Comparison of ENCODE assay signal across 24 mouse cellular contexts in genomic region chr3:88256382-88256781, GRCm38 (mm10). TPM values are rescaled to one million over a fixed set of nuclear protein-coding genes. Genes with fewer than 3 reads are reported as not detected.
DNase-seq lines count a peak whose midpoint lies in the region; ATAC-seq and TF ChIP-seq lines count a peak whose summit lies in the region.
"Had no signal": no experiment of that assay in that cellular context is flagged by ENCODE, and none has a peak within 500 bp of the region (broad histone marks: within the 10 kb centered on the region; RNA-seq: fewer than 3 reads in every experiment).

No protein-coding gene starts in this region.

- H3K27me3 ChIP-seq in stomach, embryonic 16.5 days (ENCODE audit: control insufficient read depth, insufficient read depth, low read length) = peaks cover 13% of the 10 kb centered on the region
- no peaks in the 10 kb centered on the region; the same call in 1 of the 2 replicates for H3K27me3 ChIP-seq in stomach, postnatal 0 days (ENCODE audit: control insufficient read depth, insufficient read depth, low read length)
- peaks cover 31% of the 10 kb centered on the region for H3K27me3 ChIP-seq in neural tube, embryonic 15.5 days (replicated peaks)

- 60% methylated on average over 7 of the region's 7 CpGs for WGBS in stomach, embryonic 16.5 days
- 55% methylated on average over 7 of the region's 7 CpGs for WGBS in stomach, postnatal 0 days
- 83% methylated on average over 7 of the region's 7 CpGs for WGBS in neural tube, embryonic 15.5 days

- no peaks in the 10 kb centered on the region for H3K36me3 ChIP-seq in stomach, embryonic 16.5 days (ENCODE audit: control insufficient read depth, insufficient read depth, low read length)
- H3K36me3 ChIP-seq in stomach, postnatal 0 days (ENCODE audit: control insufficient read depth, insufficient read depth, low read length) = no peaks in the 10 kb centered on the region
- H3K36me3 ChIP-seq in neural tube, embryonic 15.5 days = no peaks in the 10 kb centered on the region
- H3K36me3 ChIP-seq: embryonic facial prominence, embryonic 13.5 days; forebrain, embryonic 12.5 days; G1E; heart, embryonic 12.5 days had no signal

- DNase-seq in adrenal gland, postnatal 14 days = peak; percentile 2
- DNase-seq in adrenal gland, postnatal 10 days = no peak
- DNase-seq in kidney, adult 9 months = peak; percentile 19
- DNase-seq in kidney, postnatal 14 days = no peak
- no peak for DNase-seq in stomach, postnatal 0 days (ENCODE audit: low spot score)
- DNase-seq in left cerebral cortex, postnatal 14 days (ENCODE audit: low spot score in 2 of 2) = no peak
- DNase-seq: adrenal gland, adult 8-10 months; B cell, adult 2 months; cerebellum, adult 11-12 months; cerebellum, adult 9-10 months; cerebellum, postnatal 25 days; gastrocnemius, postnatal 14 days; heart, adult 2 months; heart, postnatal 36 days had no signal

- TF ChIP-seq EP300 in stomach, postnatal 0 days (optimal IDR thresholded peaks at IDR 0.05) = no peak

- peaks cover 14% of the 10 kb centered on the region for H3K4me1 ChIP-seq in stomach, embryonic 16.5 days (ENCODE audit: control insufficient read depth, insufficient read depth, low read length)
- no peaks in the 10 kb centered on the region for H3K4me1 ChIP-seq in stomach, postnatal 0 days (replicated peaks; ENCODE audit: control insufficient read depth, insufficient read depth)
- peaks cover 9% of the 10 kb centered on the region for H3K4me1 ChIP-seq in neural tube, embryonic 15.5 days

- no peak overlapping the region for H3K27ac ChIP-seq in stomach, embryonic 16.5 days (ENCODE audit: low read length)
- H3K27ac ChIP-seq in stomach, postnatal 0 days (replicated peaks) = no peak overlapping the region
- H3K27ac ChIP-seq in neural tube, embryonic 15.5 days (replicated peaks) = no peak overlapping the region
- H3K27ac ChIP-seq: embryonic facial prominence, embryonic 13.5 days; forebrain, embryonic 12.5 days; heart, adult 2 months had no signal

- H3K9ac ChIP-seq in stomach, embryonic 16.5 days (ENCODE audit: low read length) = no peak overlapping the region
- H3K9ac ChIP-seq in stomach, postnatal 0 days (ENCODE audit: low read length) = no peak overlapping the region
- H3K9ac ChIP-seq in neural tube, embryonic 15.5 days (replicated peaks) = no peak overlapping the region
- H3K9ac ChIP-seq: embryonic facial prominence, embryonic 13.5 days; forebrain, embryonic 12.5 days; heart, embryonic 12.5 days had no signal

- ATAC-seq in stomach, embryonic 16.5 days (ENCODE audit: insufficient read depth, low FRiP score) = peak; percentile 4; the same call in 1 of the 2 replicates
- ATAC-seq in stomach, postnatal 0 days (ENCODE audit: low FRiP score, low TSS enrichment) = no peak
- ATAC-seq in neural tube, embryonic 15.5 days (ENCODE audit: low FRiP score) = no peak
- ATAC-seq: CD4-positive, CD25-positive, alpha-beta regulatory T cell, adult 4 months; forebrain, embryonic 16.5 days had no signal

- H3K9me3 ChIP-seq in stomach, embryonic 16.5 days (replicated peaks; ENCODE audit: control insufficient read depth, low read length) = no peaks in the 10 kb centered on the region
- H3K9me3 ChIP-seq in stomach, postnatal 0 days (ENCODE audit: control insufficient read depth, low read length) = no peaks in the 10 kb centered on the region
- H3K9me3 ChIP-seq in neural tube, embryonic 15.5 days (replicated peaks) = no peaks in the 10 kb centered on the region
- H3K9me3 ChIP-seq: embryonic facial prominence, embryonic 13.5 days; forebrain, embryonic 12.5 days; G1E; heart, embryonic 12.5 days had no signal

- intact Hi-C loops in left cerebral cortex, postnatal 14 days (cut with DNase I) = no loop called here

- TF ChIP-seq CTCF in stomach, postnatal 0 days (IDR thresholded peaks at IDR 0.05; ENCODE audit: low read depth) = no peak

- H3K4me2 ChIP-seq in stomach, embryonic 16.5 days (ENCODE audit: low read depth, low read length) = no peak overlapping the region
- H3K4me2 ChIP-seq in stomach, postnatal 0 days (replicated peaks; ENCODE audit: low read depth) = no peak overlapping the region
- H3K4me2 ChIP-seq in neural tube, embryonic 15.5 days = no peak overlapping the region
- H3K4me2 ChIP-seq: embryonic facial prominence, embryonic 13.5 days; forebrain, embryonic 12.5 days; heart, embryonic 12.5 days had no signal

- no peak overlapping the region for H3K4me3 ChIP-seq in stomach, embryonic 16.5 days (replicated peaks; ENCODE audit: low read length)
- no peak overlapping the region for H3K4me3 ChIP-seq in stomach, postnatal 0 days (ENCODE audit: low read depth, low read length)
- H3K4me3 ChIP-seq in neural tube, embryonic 15.5 days (replicated peaks) = no peak overlapping the region
- H3K4me3 ChIP-seq: embryonic facial prominence, embryonic 13.5 days; forebrain, embryonic 12.5 days; heart, adult 2 months; heart, embryonic 12.5 days had no signal

RNA-seq across cellular contexts. Expression of gene Rhbg, which starts 1.9 kb away (rescaled TPM):
- total RNA-seq in adrenal gland, postnatal 14 days (2021) = 0.86 and 2.1 TPM in 2 replicates
- total RNA-seq in adrenal gland, postnatal 10 days (2021) = 1 to 10 TPM; 1.9 to 2.1 TPM
- polyA plus RNA-seq in stomach, embryonic 16.5 days (2015; fragmentation: Nextera tagmentation; extraction: Ambion mirVana) = 11.7 and 15.0 TPM in 2 replicates
- 19.4 and 27.0 TPM in 2 replicates for polyA plus RNA-seq in stomach, postnatal 0 days (2015; fragmentation: Nextera tagmentation; extraction: Ambion mirVana)
- 0.78 and 0.83 TPM in 2 replicates for polyA plus RNA-seq in neural tube, embryonic 15.5 days (2015; fragmentation: Nextera tagmentation; extraction: Ambion mirVana)
- under 1 TPM in 1 of 2 experiments, not detected in 1; 0.18 TPM for total RNA-seq in left cerebral cortex, postnatal 14 days (2021)
- total RNA-seq: G1E; gastrocnemius, adult 18-20 months; gastrocnemius, postnatal 14 days; heart, adult 2 months; heart, postnatal 36 days had no signal
- polyA plus RNA-seq: CD4-positive, CD25-positive, alpha-beta regulatory T cell, adult 4 months; forebrain, embryonic 16.5 days; G1E; heart, postnatal 0 days had no signal

RNA-seq across cellular contexts. Expression of gene Gm38392, which starts 30.6 kb away (rescaled TPM):
- 0.96 and 1.5 TPM in 2 replicates for total RNA-seq in adrenal gland, postnatal 14 days (2021)
- total RNA-seq in adrenal gland, postnatal 10 days (2021) = 1 to 10 TPM; 1.1 to 1.3 TPM
- 0.53 and 2.2 TPM in 2 replicates for polyA plus RNA-seq in stomach, embryonic 16.5 days (2015; fragmentation: Nextera tagmentation; extraction: Ambion mirVana)
- polyA plus RNA-seq in stomach, postnatal 0 days (2015; fragmentation: Nextera tagmentation; extraction: Ambion mirVana) = 0.36 and 2.0 TPM in 2 replicates
- polyA plus RNA-seq in neural tube, embryonic 15.5 days (2015; fragmentation: Nextera tagmentation; extraction: Ambion mirVana) = 0.26 TPM in 1 of 2 replicates, not detected in the other
- under 1 TPM in 1 of 2 experiments, not detected in 1; 0.49 TPM for total RNA-seq in left cerebral cortex, postnatal 14 days (2021)
- total RNA-seq: G1E had no signal
- polyA plus RNA-seq: CD4-positive, CD25-positive, alpha-beta regulatory T cell, adult 4 months; forebrain, embryonic 12.5 days; G1E; heart, adult 2 months; heart, embryonic 12.5 days; heart, postnatal 0 days had no signal

RNA-seq across cellular contexts. Expression of gene Tsacc, which starts 40.4 kb away (rescaled TPM):
- total RNA-seq in adrenal gland, postnatal 14 days (2021) = 8.3 and 9.7 TPM in 2 replicates
- 1 to 10 TPM; 7.9 to 8.3 TPM for total RNA-seq in adrenal gland, postnatal 10 days (2021)
- 10.0 and 12.0 TPM in 2 replicates for polyA plus RNA-seq in stomach, embryonic 16.5 days (2015; fragmentation: Nextera tagmentation; extraction: Ambion mirVana)
- 9.1 and 9.3 TPM in 2 replicates for polyA plus RNA-seq in stomach, postnatal 0 days (2015; fragmentation: Nextera tagmentation; extraction: Ambion mirVana)
- 9.5 and 12.4 TPM in 2 replicates for polyA plus RNA-seq in neural tube, embryonic 15.5 days (2015; fragmentation: Nextera tagmentation; extraction: Ambion mirVana)
- 1 to 10 TPM; 2.6 to 3.9 TPM for total RNA-seq in left cerebral cortex, postnatal 14 days (2021)

RNA-seq across cellular contexts. Expression of gene Cct3, which starts 40.5 kb away (rescaled TPM):
- total RNA-seq in adrenal gland, postnatal 14 days (2021) = 255 and 265 TPM in 2 replicates
- 100 to 1,000 TPM; 249 to 260 TPM for total RNA-seq in adrenal gland, postnatal 10 days (2021)
- polyA plus RNA-seq in stomach, embryonic 16.5 days (2015; fragmentation: Nextera tagmentation; extraction: Ambion mirVana) = 424 and 435 TPM in 2 replicates
- polyA plus RNA-seq in stomach, postnatal 0 days (2015; fragmentation: Nextera tagmentation; extraction: Ambion mirVana) = 230 and 233 TPM in 2 replicates
- 426 and 468 TPM in 2 replicates for polyA plus RNA-seq in neural tube, embryonic 15.5 days (2015; fragmentation: Nextera tagmentation; extraction: Ambion mirVana)
- total RNA-seq in left cerebral cortex, postnatal 14 days (2021) = 100 to 1,000 TPM; 163 to 170 TPM

Comparison
In these comparisons a context has a peak if more than half of its experiments do, and no peak if none do; other contexts are left out.
1. DNase-seq: peak in adrenal gland, postnatal 14 days (single experiment) and kidney, adult 9 months (single experiment); none in adrenal gland, postnatal 10 days (single experiment), kidney, postnatal 14 days (single experiment), stomach, postnatal 0 days (single experiment) and left cerebral cortex, postnatal 14 days (0 of 2).